Mouse (Mus musculus) urinary bladder, postnatal 14 days (tissue): ENCODE results near the gene Clec2g.
"Not testable (repeated sequence)": the region's sequence is repeated elsewhere in the genome, so short reads cannot be mapped to it uniquely, and the experiment has no call there.

ENCODE experiments used
- DNase-seq: peaks from one replicate; pipeline ENCODE4 v3.0.0; 2021; ENCODE audit warnings: low spot score

Clec2g gene

GRCm38 (mm10) chr6:128971394-128972039, 37.3 kb downstream of the Clec2g start:
- no peak for DNase-seq

- no peak for DNase-seq
Measured at GRCm38 (mm10) chr6:128972156-128972555, 38.0 kb downstream of the Clec2g start.

GRCm38 (mm10) chr6:128972687-128973438, 38.7 kb downstream of the Clec2g start:
- no peak for DNase-seq

- DNase-seq, result no peak
Measured at GRCm38 (mm10) chr6:128973439-128973697, 39.2 kb downstream of the Clec2g start.

- not testable (repeated sequence) for DNase-seq
Measured at GRCm38 (mm10) chr6:128974850-128975249, 40.7 kb downstream of the Clec2g start.

GRCm38 (mm10) chr6:128976194-128976593, 42.0 kb downstream of the Clec2g start:
- no peak for DNase-seq

- DNase-seq, result not testable (repeated sequence)
Measured at GRCm38 (mm10) chr6:128981951-128982541, 47.9 kb downstream of the Clec2g start.

- no peak for DNase-seq
Measured at GRCm38 (mm10) chr6:128992337-128992736, 58.2 kb downstream of the Clec2g start.

- DNase-seq, result peak; percentile 27
Measured at GRCm38 (mm10) chr6:128992753-128993152, 58.6 kb downstream of the Clec2g start.

GRCm38 (mm10) chr6:128993221-128993620, 59.0 kb downstream of the Clec2g start:
- no peak for DNase-seq

GRCm38 (mm10) chr6:128994336-128994735, 60.2 kb downstream of the Clec2g start:
- DNase-seq, result no peak

- DNase-seq, result no peak
Measured at GRCm38 (mm10) chr6:128994742-128995141, 60.6 kb downstream of the Clec2g start.

GRCm38 (mm10) chr6:128995250-128996053, 61.3 kb downstream of the Clec2g start:
- DNase-seq, result no peak

- no peak for DNase-seq
Measured at GRCm38 (mm10) chr6:128996054-128996767, 62.0 kb downstream of the Clec2g start.

- DNase-seq, result peak; percentile 25
Measured at GRCm38 (mm10) chr6:128996768-128997442, 62.7 kb downstream of the Clec2g start.

GRCm38 (mm10) chr6:129001392-129001791, 67.2 kb downstream of the Clec2g start:
- no peak for DNase-seq

- no peak for DNase-seq
Measured at GRCm38 (mm10) chr6:129008552-129008951, 74.4 kb downstream of the Clec2g start.

- peak; percentile 20 for DNase-seq
Measured at GRCm38 (mm10) chr6:129009846-129010504, 75.8 kb downstream of the Clec2g start.

GRCm38 (mm10) chr6:129010505-129010873, 76.3 kb downstream of the Clec2g start:
- DNase-seq, result no peak

- not testable (repeated sequence) for DNase-seq
Measured at GRCm38 (mm10) chr6:129012012-129012411, 77.8 kb downstream of the Clec2g start.

GRCm38 (mm10) chr6:129012966-129013365, 78.8 kb downstream of the Clec2g start:
- no peak for DNase-seq
